Mouse (Mus musculus): ENCODE measurements at regions not wholly inside any gene's neighbourhood (a gene's known extent, or its start where the extent isn't known, plus 50 kb on each side); places are given as distances from the start of the nearest gene placed in this dataset.

GRCm38 (mm10) chr5:41904512-41904911, 60.4 kb upstream of the Bod1l start:
- Histone ChIP-seq H3K36me3 (replicated peaks; ENCODE audit: control insufficient read depth, insufficient read depth, low read length) (no peaks in the 10 kb centered on the region), H3K27me3 (ENCODE audit: control insufficient read depth, insufficient read depth, low read length) (no peaks in the 10 kb centered on the region), H3K4me3 (ENCODE audit: low read depth, low read length) (no peak overlapping the region), H3K9me3 (replicated peaks; ENCODE audit: control insufficient read depth, low read length) (no peaks in the 10 kb centered on the region), H3K9ac (replicated peaks; ENCODE audit: low read depth, low read length) (no peak overlapping the region), H3K4me1 (ENCODE audit: control insufficient read depth, insufficient read depth) (no peaks in the 10 kb centered on the region), H3K4me2 (ENCODE audit: low read depth, low read length) (no peak overlapping the region), H3K27ac (ENCODE audit: low read depth) (no peak overlapping the region)
- 58% methylated on average over 1 of the region's 1 CpGs for WGBS
- DNase-seq (ENCODE audit: low spot score) (no peak), ATAC-seq (ENCODE audit: insufficient read depth, low read depth) (no peak)
- TF ChIP-seq CTCF (IDR thresholded peaks at IDR 0.05; ENCODE audit: low read depth): no peak
- no peak for TF ChIP-seq EP300 (IDR thresholded peaks at IDR 0.05; ENCODE audit: low read depth)

- DNase-seq (ENCODE audit: low spot score): no peak
- 56% methylated on average over 2 of the region's 2 CpGs for WGBS
- Histone ChIP-seq H3K4me2 (ENCODE audit: low read depth, low read length) (no peak overlapping the region), H3K9ac (replicated peaks; ENCODE audit: low read depth, low read length) (no peak overlapping the region), H3K9me3 (replicated peaks; ENCODE audit: control insufficient read depth, low read length) (no peaks in the 10 kb centered on the region), H3K36me3 (replicated peaks; ENCODE audit: control insufficient read depth, insufficient read depth, low read length) (no peaks in the 10 kb centered on the region), H3K4me3 (ENCODE audit: low read depth, low read length) (no peak overlapping the region), H3K27me3 (ENCODE audit: control insufficient read depth, insufficient read depth, low read length) (no peaks in the 10 kb centered on the region), H3K27ac (ENCODE audit: low read depth) (no peak overlapping the region), H3K4me1 (ENCODE audit: control insufficient read depth, insufficient read depth) (no peaks in the 10 kb centered on the region)
- ATAC-seq (ENCODE audit: insufficient read depth, low read depth): no peak
- TF ChIP-seq CTCF (IDR thresholded peaks at IDR 0.05; ENCODE audit: low read depth): no peak
- TF ChIP-seq EP300 (IDR thresholded peaks at IDR 0.05; ENCODE audit: low read depth): no peak
Observed at GRCm38 (mm10) chr5:41899237-41899636, 55.1 kb upstream of the Bod1l start.

GRCm38 (mm10) chr5:41898748-41899147, 54.6 kb upstream of the Bod1l start:
- DNase-seq (ENCODE audit: low spot score): no peak
- H3K36me3 ChIP-seq (replicated peaks; ENCODE audit: control insufficient read depth, insufficient read depth, low read length): no peaks in the 10 kb centered on the region
- no peaks in the 10 kb centered on the region for H3K27me3 ChIP-seq (ENCODE audit: control insufficient read depth, insufficient read depth, low read length)
- no peaks in the 10 kb centered on the region for H3K9me3 ChIP-seq (replicated peaks; ENCODE audit: control insufficient read depth, low read length)
- no peak overlapping the region for H3K9ac ChIP-seq (replicated peaks; ENCODE audit: low read depth, low read length)
- no peak overlapping the region for H3K4me2 ChIP-seq (ENCODE audit: low read depth, low read length)
- no peak for ATAC-seq (ENCODE audit: insufficient read depth, low read depth)
- no peak overlapping the region for H3K4me3 ChIP-seq (ENCODE audit: low read depth, low read length)
- WGBS: 29% methylated on average over 1 of the region's 1 CpGs
- TF ChIP-seq EP300 (IDR thresholded peaks at IDR 0.05; ENCODE audit: low read depth) (no peak), CTCF (IDR thresholded peaks at IDR 0.05; ENCODE audit: low read depth) (no peak)
- no peak overlapping the region for H3K27ac ChIP-seq (ENCODE audit: low read depth)
- H3K4me1 ChIP-seq (ENCODE audit: control insufficient read depth, insufficient read depth): no peaks in the 10 kb centered on the region

Measured in heart, postnatal 0 days (tissue).